In genomic region chr10:75939481-75940234, GRCm38 (mm10) we compare ENCODE assay signal across 15 mouse cellular contexts. TPM values are rescaled to one million over a fixed set of nuclear protein-coding genes. Genes with fewer than 3 reads are reported as not detected.
DNase-seq lines count a peak whose midpoint lies in the region; ATAC-seq lines count a peak whose summit lies in the region.
"Had no signal": no experiment of that assay in that cellular context is flagged by ENCODE, and none has a peak within 500 bp of the region (broad histone marks: within the 10 kb centered on the region; RNA-seq: fewer than 3 reads in every experiment).

No protein-coding gene starts in this region.

- peaks cover 6% of the 10 kb centered on the region for H3K27me3 ChIP-seq in liver, embryonic 11.5 days (replicated peaks; ENCODE audit: control insufficient read depth, insufficient read depth, low read length)

- WGBS in liver, embryonic 11.5 days = 44% methylated on average over 9 of the region's 9 CpGs

- H3K9ac ChIP-seq in liver, embryonic 11.5 days (ENCODE audit: low read depth, low read length) = peak overlapping the region; percentile 64
- H3K9ac ChIP-seq: forebrain, postnatal 0 days; neural tube, embryonic 15.5 days had no signal

- H3K9me3 ChIP-seq in liver, embryonic 11.5 days (ENCODE audit: control insufficient read depth, low read length) = no peaks in the 10 kb centered on the region
- H3K9me3 ChIP-seq: neural tube, embryonic 15.5 days had no signal

- no peak for DNase-seq in frontal cortex, postnatal 14 days (ENCODE audit: low spot score in 2 of 2)
- DNase-seq in right cerebral cortex, adult 2 months (ENCODE audit: low spot score in 2 of 2) = peak; percentile 46 to 53
- DNase-seq in right cerebral cortex, postnatal 4 days = no peak
- DNase-seq in liver, embryonic 11.5 days (ENCODE audit: low spot score) = no peak
- no peak for DNase-seq in ovary, postnatal 36 days (ENCODE audit: low spot score)
- DNase-seq in urinary bladder, adult 2 months (ENCODE audit: low spot score) = no peak
- DNase-seq in cerebellum, adult 11 months = no peak
- DNase-seq: forebrain, postnatal 0 days; heart, postnatal 36 days; left cerebral cortex, postnatal 4 days had no signal

- peak overlapping the region; percentile 47 for H3K27ac ChIP-seq in liver, embryonic 11.5 days (ENCODE audit: low read depth, low read length)
- H3K27ac ChIP-seq: kidney, postnatal 0 days; neural tube, embryonic 15.5 days had no signal

- no peaks in the 10 kb centered on the region for H3K36me3 ChIP-seq in liver, embryonic 11.5 days (ENCODE audit: control insufficient read depth, insufficient read depth, low read length)
- H3K36me3 ChIP-seq: neural tube, embryonic 15.5 days had no signal

- peak overlapping the region; percentile 42 for H3K4me3 ChIP-seq in liver, embryonic 11.5 days (ENCODE audit: low read depth, low read length)
- H3K4me3 ChIP-seq: neural tube, embryonic 15.5 days had no signal

- H3K4me1 ChIP-seq in liver, embryonic 11.5 days (replicated peaks; ENCODE audit: control insufficient read depth, insufficient read depth, low read length) = peaks cover 46% of the 10 kb centered on the region

- peak; percentile 35; the same call in 1 of the 2 replicates for ATAC-seq in frontal cortex, adult (ENCODE audit: low TSS enrichment)
- peak; percentile 62 for ATAC-seq in liver, embryonic 11.5 days (replicated peaks; ENCODE audit: low FRiP score)
- ATAC-seq: forebrain, postnatal 0 days had no signal

- H3K4me2 ChIP-seq in liver, embryonic 11.5 days = peak overlapping the region; percentile 61
- H3K4me2 ChIP-seq: neural tube, embryonic 15.5 days had no signal

RNA-seq across cellular contexts. Expression of gene Gm867, which starts 0.8 kb away (rescaled TPM):
- 3.2 and 3.4 TPM in 2 replicates for polyA plus RNA-seq in liver, embryonic 11.5 days (2014; fragmentation: Nextera tagmentation; extraction: Ambion mirVana)
- not detected in 2 replicates for polyA plus RNA-seq in urinary bladder, adult 2 months (2012; rRNA removed)

RNA-seq across cellular contexts. Expression of gene Vpreb3, which starts 3.2 kb away (rescaled TPM):
- 0.52 and 0.96 TPM in 2 replicates for polyA plus RNA-seq in liver, embryonic 11.5 days (2014; fragmentation: Nextera tagmentation; extraction: Ambion mirVana)
- polyA plus RNA-seq in urinary bladder, adult 2 months (2012; rRNA removed) = not detected in 2 replicates
- polyA plus RNA-seq: brain, embryonic 14.5 days had no signal

RNA-seq across cellular contexts. Expression of gene Mmp11, which starts 3.4 kb away (rescaled TPM):
- 15.2 and 16.6 TPM in 2 replicates for polyA plus RNA-seq in liver, embryonic 11.5 days (2014; fragmentation: Nextera tagmentation; extraction: Ambion mirVana)
- polyA plus RNA-seq in urinary bladder, adult 2 months (2012; rRNA removed) = 18.8 and 20.1 TPM in 2 replicates

RNA-seq across cellular contexts. Expression of gene Chchd10, which starts 6.7 kb away (rescaled TPM):
- polyA plus RNA-seq in liver, embryonic 11.5 days (2014; fragmentation: Nextera tagmentation; extraction: Ambion mirVana) = 103 and 113 TPM in 2 replicates
- polyA plus RNA-seq in urinary bladder, adult 2 months (2012; rRNA removed) = 140 and 179 TPM in 2 replicates

RNA-seq across cellular contexts. Expression of gene Gm5134, which starts 14.7 kb away (rescaled TPM):
- 0.06 and 0.22 TPM in 2 replicates for polyA plus RNA-seq in liver, embryonic 11.5 days (2014; fragmentation: Nextera tagmentation; extraction: Ambion mirVana)
- polyA plus RNA-seq in urinary bladder, adult 2 months (2012; rRNA removed) = 0.04 and 0.10 TPM in 2 replicates
- polyA plus RNA-seq: forebrain, postnatal 0 days; neural tube, embryonic 15.5 days; stomach, embryonic 16.5 days had no signal

Comparison
In these comparisons a context has a peak if more than half of its experiments do, and no peak if none do; other contexts are left out.
1. DNase-seq: peak in right cerebral cortex, adult 2 months (2 of 2); none in frontal cortex, postnatal 14 days (0 of 2), right cerebral cortex, postnatal 4 days (single experiment), liver, embryonic 11.5 days (single experiment), ovary, postnatal 36 days (single experiment), urinary bladder, adult 2 months (single experiment) and cerebellum, adult 11 months (single experiment).